8 mouse cellular contexts compared by ENCODE assay signal in the genomic region with DNA sequence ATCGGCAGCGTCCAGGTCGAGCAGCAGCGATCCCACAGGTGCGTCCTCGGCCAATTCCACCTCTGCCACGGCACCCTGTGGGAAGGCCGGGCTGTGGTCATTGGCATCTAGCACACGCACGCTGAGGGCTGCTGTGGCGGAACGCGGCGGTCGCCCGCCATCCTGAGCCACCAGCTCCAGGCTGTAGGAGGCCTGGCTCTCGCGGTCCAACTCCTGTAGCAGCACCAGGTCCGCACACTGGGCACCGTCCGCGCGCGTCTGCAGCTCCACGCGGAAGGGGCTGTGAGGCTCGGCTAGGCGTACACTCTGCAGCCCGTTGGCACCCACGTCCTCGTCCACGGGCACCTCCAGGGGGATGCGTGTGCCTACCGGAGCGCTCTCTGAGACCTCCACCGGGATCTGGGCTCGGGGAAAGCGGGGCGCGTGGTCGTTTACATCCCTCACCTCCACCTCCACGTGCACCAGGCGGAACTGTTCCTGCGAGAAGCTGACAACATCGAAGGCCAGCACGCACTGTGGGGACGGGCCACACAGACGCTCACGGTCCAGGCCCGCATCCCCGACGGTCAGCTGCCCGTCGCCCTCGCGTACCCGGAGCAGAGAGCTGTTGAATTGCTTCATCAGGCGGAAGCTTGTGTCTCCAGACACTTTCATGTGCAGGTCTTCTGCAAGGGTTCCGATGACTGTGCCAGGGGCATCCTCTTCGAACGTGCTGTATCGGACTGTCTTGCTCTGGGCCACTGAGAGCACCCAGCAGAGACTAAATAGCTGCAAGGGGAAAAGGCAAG. TPM values are rescaled to one million over a fixed set of nuclear protein-coding genes. Genes with fewer than 3 reads are reported as not detected.
A peak's percentile ranks its signal among the peaks of the same experiment; 100 is the strongest.
DNase-seq lines count a peak whose midpoint lies in the region; ATAC-seq and TF ChIP-seq lines count a peak whose summit lies in the region.

No protein-coding gene starts in this region.

- TF ChIP-seq CTCF in embryonic fibroblast, embryonic 13.5 days (IDR thresholded peaks at IDR 0.05; ENCODE audit: borderline replicate concordance, insufficient read depth, low read length): no peak
- no peak for TF ChIP-seq CTCF in small intestine, adult 2 months (IDR thresholded peaks at IDR 0.05; ENCODE audit: extremely low read depth, insufficient read length, insufficient replicate concordance, low read depth, low read length)

- peaks cover 46% of the 10 kb centered on the region for H3K4me1 ChIP-seq in heart, embryonic 15.5 days (replicated peaks)
- peaks cover 0 to 4% of the 10 kb centered on the region in 2 experiments; a peak in 2 of 4 replicates for H3K4me1 ChIP-seq in ES-E14 (ENCODE audit: control insufficient read depth in 2 of 2, insufficient read depth in 2 of 2, low read length in 2 of 2, poor library complexity in 1 of 2)
- H3K4me1 ChIP-seq in embryonic fibroblast, embryonic 13.5 days (ENCODE audit: control insufficient read depth, insufficient read depth, low read length): no peaks in the 10 kb centered on the region; the same call in 1 of the 2 replicates
- H3K4me1 ChIP-seq in limb, embryonic 12.5 days (replicated peaks): peaks cover 50% of the 10 kb centered on the region
- peaks cover 19% of the 10 kb centered on the region for H3K4me1 ChIP-seq in small intestine, adult 2 months (ENCODE audit: control insufficient read depth, insufficient read depth, insufficient read length, low read length)

- no peaks in the 10 kb centered on the region for H3K36me3 ChIP-seq in heart, embryonic 15.5 days
- no peaks in the 10 kb centered on the region for H3K36me3 ChIP-seq in ES-E14 (ENCODE audit: control insufficient read depth, insufficient read depth, low read length, poor library complexity, severe bottlenecking)
- no peaks in the 10 kb centered on the region for H3K36me3 ChIP-seq in limb, embryonic 12.5 days
- H3K36me3 ChIP-seq in small intestine, adult 2 months (ENCODE audit: control insufficient read depth, insufficient read depth, low read length): no peaks in the 10 kb centered on the region

- WGBS in heart, embryonic 15.5 days: 4% methylated on average over 61 of the region's 62 CpGs
- 4% methylated on average over 62 of the region's 62 CpGs for WGBS in limb, embryonic 12.5 days
- 4% methylated on average over 62 of the region's 62 CpGs for WGBS in small intestine, adult 2 months

- H3K9me3 ChIP-seq in heart, embryonic 15.5 days (replicated peaks): no peaks in the 10 kb centered on the region
- H3K9me3 ChIP-seq in ES-E14 (ENCODE audit: control insufficient read depth, insufficient read depth, low read depth, low read length): no peaks in the 10 kb centered on the region
- H3K9me3 ChIP-seq in limb, embryonic 12.5 days: no peaks in the 10 kb centered on the region; the same call in 1 of the 2 replicates

- peak; percentile 2; the same call in 1 of the 2 replicates for ATAC-seq in heart, embryonic 15.5 days (replicated peaks; ENCODE audit: insufficient number of reproducible peaks, insufficient read depth, low FRiP score, low read depth)
- no peak; the same call in 1 of the 2 replicates for ATAC-seq in limb, embryonic 12.5 days (ENCODE audit: insufficient number of reproducible peaks, insufficient read depth, low FRiP score, low TSS enrichment, low read depth)

- no peak for TF ChIP-seq POLR2A in embryonic fibroblast, embryonic 13.5 days (IDR thresholded peaks at IDR 0.05; ENCODE audit: low read depth, low read length)
- no peak for TF ChIP-seq POLR2A in small intestine, adult 2 months (IDR thresholded peaks at IDR 0.05; ENCODE audit: low read depth, low read length)

- peak overlapping the region; percentile 46 for H3K4me3 ChIP-seq in heart, embryonic 15.5 days
- H3K4me3 ChIP-seq in ES-E14 (ENCODE audit: insufficient read depth in 1 of 2, low read depth in 1 of 2, low read length in 2 of 2, poor library complexity in 1 of 2, severe bottlenecking in 1 of 2): peak overlapping the region; percentile 42 to 56; a peak in 3 of 4 replicates
- H3K4me3 ChIP-seq in embryonic fibroblast, embryonic 13.5 days (ENCODE audit: insufficient read depth, low read length): peak overlapping the region; percentile 10; the same call in 1 of the 2 replicates
- peak overlapping the region; percentile 42 for H3K4me3 ChIP-seq in limb, embryonic 12.5 days (replicated peaks)
- peak overlapping the region; percentile 51 for H3K4me3 ChIP-seq in small intestine, adult 2 months (ENCODE audit: low read depth, low read length)

- no peak overlapping the region for H3K27ac ChIP-seq in heart, embryonic 15.5 days
- H3K27ac ChIP-seq in ES-E14 (ENCODE audit: insufficient read depth, low read depth, low read length, poor library complexity, severe bottlenecking): no peak overlapping the region
- H3K27ac ChIP-seq in embryonic fibroblast, embryonic 13.5 days (ENCODE audit: insufficient read depth, low read length): no peak overlapping the region
- H3K27ac ChIP-seq in limb, embryonic 12.5 days: no peak overlapping the region
- H3K27ac ChIP-seq in small intestine, adult 2 months (ENCODE audit: insufficient read depth, low read depth, low read length): no peak overlapping the region

- peaks cover 97% of the 10 kb centered on the region for H3K27me3 ChIP-seq in heart, embryonic 15.5 days
- peaks cover 93% of the 10 kb centered on the region for H3K27me3 ChIP-seq in limb, embryonic 12.5 days
- peaks cover 57% of the 10 kb centered on the region for H3K27me3 ChIP-seq in small intestine, adult 2 months (ENCODE audit: control insufficient read depth, insufficient read depth, low read length)

- in situ Hi-C loops in ES-E14 (cut with MboI; ENCODE audit: low sequenced_read_pairs in 2 of 2, unreplicated experiment in 2 of 2): no loop called here

- H3K9ac ChIP-seq in heart, embryonic 15.5 days: no peak overlapping the region
- no peak overlapping the region for H3K9ac ChIP-seq in ES-E14 (ENCODE audit: insufficient read depth, low read depth, low read length, poor library complexity, severe bottlenecking)
- H3K9ac ChIP-seq in limb, embryonic 12.5 days (replicated peaks): no peak overlapping the region

- DNase-seq in heart, adult 8-10 months (ENCODE audit: low spot score): no peak
- DNase-seq in ES-E14 (ENCODE audit: low read depth, low spot score): no peak
- DNase-seq in gastrocnemius, postnatal 10 days: no peak
- DNase-seq in thymus, postnatal 10 days (ENCODE audit: low spot score in 2 of 2): no peak

- peak overlapping the region; percentile 73 for H3K4me2 ChIP-seq in heart, embryonic 15.5 days
- peak overlapping the region; percentile 65 for H3K4me2 ChIP-seq in limb, embryonic 12.5 days

TF ChIP-seq in ES-E14, 5 proteins besides CTCF, POLR2A, EP300 and RAD21:
- TF ChIP-seq ZC3H11A (IDR thresholded peaks at IDR 0.05; ENCODE audit: borderline replicate concordance, low read depth, low read length) (no peak), ZNF384 (IDR thresholded peaks at IDR 0.05; ENCODE audit: low read depth, low read length) (no peak), HCFC1 (IDR thresholded peaks at IDR 0.05; ENCODE audit: borderline replicate concordance, insufficient read depth, low read length) (no peak), CHD2 (IDR thresholded peaks at IDR 0.05; ENCODE audit: low read depth, low read length) (no peak), MAFK (IDR thresholded peaks at IDR 0.05; ENCODE audit: insufficient read depth, low read depth, low read length) (no peak)

RNA-seq across cellular contexts. Expression of gene Pcdh8, which starts 0.6 kb away (rescaled TPM):
- polyA plus RNA-seq in heart, embryonic 15.5 days (2015; fragmentation: Nextera tagmentation; extraction: Ambion mirVana): 0.06 and 0.28 TPM in 2 replicates
- under 1 TPM; 0.06 to 0.19 (median 0.13) TPM for total RNA-seq in heart, adult 8-10 months (2022)
- 0.94 and 2.4 TPM in 2 replicates for total RNA-seq in ES-E14 (2012; rRNA removed)
- 0.19 TPM in 1 of 2 replicates, not detected in the other for polyA plus RNA-seq in embryonic fibroblast, embryonic 13.5 days (2011; ENCODE audit: insufficient read length, low read depth, missing spikeins)
- polyA plus RNA-seq in limb, embryonic 12.5 days (2016; fragmentation: Nextera tagmentation; extraction: Ambion mirVana): 4.5 TPM in 2 replicates
- polyA plus RNA-seq in small intestine, adult 2 months (2012; rRNA removed): 0.37 and 0.72 TPM in 2 replicates
- total RNA-seq in gastrocnemius, postnatal 10 days (2021): under 1 TPM in 1 of 2 experiments, not detected in 1; 0.18 TPM
